ENCODE assay signal across 8 mouse cellular contexts in genomic region chr10:80053259-80053780, GRCm38 (mm10). TPM values are rescaled to one million over a fixed set of nuclear protein-coding genes. Genes with fewer than 3 reads are reported as not detected.
DNase-seq lines count a peak whose midpoint lies in the region; ATAC-seq lines count a peak whose summit lies in the region.

No protein-coding gene starts in this region.

- H3K4me1 ChIP-seq in intestine, embryonic 14.5 days (replicated peaks; ENCODE audit: control insufficient read depth, insufficient read depth, low read length) = peaks cover 34% of the 10 kb centered on the region

- peak overlapping the region; percentile 97 for H3K27ac ChIP-seq in intestine, embryonic 14.5 days (ENCODE audit: low read depth)

- H3K9me3 ChIP-seq in intestine, embryonic 14.5 days (ENCODE audit: control insufficient read depth, low read length) = no peaks in the 10 kb centered on the region

- peak overlapping the region; percentile 81 for H3K4me3 ChIP-seq in intestine, embryonic 14.5 days (ENCODE audit: low read depth, low read length)

- under 1% methylated on average over 47 of the region's 47 CpGs for WGBS in intestine, embryonic 14.5 days

- no peaks in the 10 kb centered on the region for H3K27me3 ChIP-seq in intestine, embryonic 14.5 days (replicated peaks; ENCODE audit: control insufficient read depth, insufficient read depth, low read length)

- peak; percentile 96 for ATAC-seq in intestine, embryonic 14.5 days (replicated peaks; ENCODE audit: low FRiP score, low TSS enrichment, low read depth)

- H3K9ac ChIP-seq in intestine, embryonic 14.5 days (ENCODE audit: low read length) = peak overlapping the region; percentile 94

- DNase-seq in adrenal gland, adult (ENCODE audit: inconsistent age in 2 of 2, low spot score in 1 of 2) = peak; percentile 100
- peak; percentile 100 for DNase-seq in embryo, embryonic 10.5 days (ENCODE audit: low spot score)
- DNase-seq in gastrocnemius, postnatal 14 days = peak; percentile 100
- DNase-seq in intestine, embryonic 14.5 days (ENCODE audit: low spot score) = peak; percentile 97
- peak; percentile 100 for DNase-seq in left cerebral cortex, postnatal 14 days (ENCODE audit: low spot score in 2 of 2)
- peak; percentile 100 for DNase-seq in mesoderm, embryonic 11.5 days (ENCODE audit: low read depth, low spot score)
- peak; percentile 100 for DNase-seq in right cerebral cortex, postnatal 36 days (ENCODE audit: low spot score in 2 of 2)
- DNase-seq in yolk sac, embryonic 10.5 days (ENCODE audit: low spot score) = peak; percentile 99

- peak overlapping the region; percentile 64 for H3K4me2 ChIP-seq in intestine, embryonic 14.5 days (ENCODE audit: low read length)

- H3K36me3 ChIP-seq in intestine, embryonic 14.5 days (ENCODE audit: control insufficient read depth, insufficient read depth, low read length) = peaks cover 22% of the 10 kb centered on the region

- intact Hi-C loops in gastrocnemius, postnatal 14 days (cut with DNase I; ENCODE audit: low total_unique reads) = no loop called here
- intact Hi-C loops in left cerebral cortex, postnatal 14 days (cut with DNase I) = loop anchor here (5.0 kb wide), 1 partner anchor 66 kb away; the partner anchor contains the start of gene Cnn2

RNA-seq across cellular contexts. Expression of gene Gpx4, which starts 6.4 kb away (rescaled TPM):
- 100 to 1,000 TPM; 389 TPM for total RNA-seq in gastrocnemius, postnatal 14 days (2021)
- 607 and 623 TPM in 2 replicates for polyA plus RNA-seq in intestine, embryonic 14.5 days (2014; fragmentation: Nextera tagmentation; extraction: Ambion mirVana)
- total RNA-seq in left cerebral cortex, postnatal 14 days (2021) = 100 to 1,000 TPM; 462 to 482 TPM

RNA-seq across cellular contexts. Expression of gene Polr2e, which starts 13.7 kb away (rescaled TPM):
- 10 to 100 TPM; 45.3 to 55.6 TPM for total RNA-seq in gastrocnemius, postnatal 14 days (2021)
- 255 and 274 TPM in 2 replicates for polyA plus RNA-seq in intestine, embryonic 14.5 days (2014; fragmentation: Nextera tagmentation; extraction: Ambion mirVana)
- total RNA-seq in left cerebral cortex, postnatal 14 days (2021) = 10 to 100 TPM; 66.9 to 68.9 TPM

RNA-seq across cellular contexts. Expression of gene Arhgap45, which starts 36.9 kb away (rescaled TPM):
- total RNA-seq in gastrocnemius, postnatal 14 days (2021) = 1 to 10 TPM; 1.7 to 1.9 TPM
- polyA plus RNA-seq in intestine, embryonic 14.5 days (2014; fragmentation: Nextera tagmentation; extraction: Ambion mirVana) = 6.8 and 8.0 TPM in 2 replicates
- 1 to 10 TPM; 3.3 to 4.0 TPM for total RNA-seq in left cerebral cortex, postnatal 14 days (2021)

RNA-seq across cellular contexts. Expression of gene Sbno2, which starts 52.1 kb away (rescaled TPM):
- total RNA-seq in gastrocnemius, postnatal 14 days (2021) = 1 to 10 TPM; 6.2 to 6.3 TPM
- polyA plus RNA-seq in intestine, embryonic 14.5 days (2014; fragmentation: Nextera tagmentation; extraction: Ambion mirVana) = 14.1 TPM in 2 replicates
- 10 to 100 TPM; 19.2 to 19.3 TPM for total RNA-seq in left cerebral cortex, postnatal 14 days (2021)

RNA-seq across cellular contexts. Expression of gene Abca7, which starts 57.0 kb away (rescaled TPM):
- 1 to 10 TPM; 4.2 TPM for total RNA-seq in gastrocnemius, postnatal 14 days (2021)
- polyA plus RNA-seq in intestine, embryonic 14.5 days (2014; fragmentation: Nextera tagmentation; extraction: Ambion mirVana) = 3.7 and 3.8 TPM in 2 replicates
- total RNA-seq in left cerebral cortex, postnatal 14 days (2021) = 10 to 100 TPM; 10.9 TPM

Comparison
In these comparisons a context has a peak if more than half of its experiments do, and no peak if none do; other contexts are left out.
1. Peak in every context shown above with its lines: DNase-seq, ATAC-seq, H3K4me3 ChIP-seq and H3K27ac ChIP-seq.